Mouse (Mus musculus) lung, postnatal 0 days (tissue): ENCODE measurements at regions not wholly inside any gene's neighbourhood (a gene's known extent, or its start where the extent isn't known, plus 50 kb on each side); places are given as distances from the start of the nearest gene placed in this dataset.

Experiments used
- CTCF ChIP-seq: IDR thresholded peaks from 2 replicates; pipeline ENCODE4 v1.5.1; 2016; ENCODE audit warnings: antibody characterized with exemption, mild to moderate bottlenecking
- EP300 ChIP-seq: IDR thresholded peaks from 2 replicates; pipeline ENCODE4 v1.6.1; 2016; ENCODE audit warnings: antibody characterized with exemption, mild to moderate bottlenecking, control low read depth

DNA sequence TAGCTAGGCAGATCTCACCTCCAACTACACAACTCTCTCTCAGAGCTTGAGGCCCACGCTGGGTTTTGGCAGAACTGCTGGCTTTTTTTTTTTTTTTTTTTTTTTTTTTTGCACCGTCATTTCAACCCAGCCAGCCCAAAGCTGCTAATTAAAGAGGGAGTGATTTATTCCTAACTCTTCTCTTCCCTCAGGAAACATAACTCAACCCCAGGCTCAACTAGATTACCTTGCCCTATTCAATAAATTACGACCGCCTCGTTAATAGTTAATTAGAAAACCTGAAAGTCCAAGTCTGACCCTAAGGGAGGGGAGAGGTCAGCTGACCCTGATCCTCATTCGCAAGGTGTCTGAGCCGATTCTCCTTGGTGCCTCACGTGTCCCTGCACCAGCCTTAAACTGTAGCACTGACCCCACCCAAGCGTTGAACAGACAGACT lies 92.3 kb upstream of the Gas1 start:
- no peak for TF ChIP-seq CTCF
- no peak for TF ChIP-seq EP300
